Comparison of ENCODE assay signal across 38 mouse cellular contexts in genomic region chr11:82905816-82906215, GRCm38 (mm10). TPM values are rescaled to one million over a fixed set of nuclear protein-coding genes. Genes with fewer than 3 reads are reported as not detected.
"Had no signal": no experiment of that assay in that cellular context is flagged by ENCODE, and none has a peak within 500 bp of the region (broad histone marks: within the 10 kb centered on the region; RNA-seq: fewer than 3 reads in every experiment).

No protein-coding gene starts in this region.

- H3K27me3 ChIP-seq: limb, embryonic 15.5 days; lung, embryonic 15.5 days; neural tube, embryonic 12.5 days had no signal

- ATAC-seq: liver, embryonic 12.5 days; liver, postnatal 0 days; lung, postnatal 0 days; midbrain, embryonic 13.5 days; midbrain, embryonic 15.5 days; midbrain, embryonic 16.5 days had no signal

- DNase-seq: left cerebral cortex, postnatal 4 days; liver; liver, embryonic 13.5 days; liver, postnatal 0 days; lung, adult 18-20 months; lung, adult 2 months; lung, embryonic 14.5 days; lung, postnatal 10 days; lung, postnatal 14 days; lung, postnatal 36 days; lung, postnatal 4 days; midbrain, embryonic 14.5 days had no signal

- H3K4me3 ChIP-seq: limb, embryonic 10.5 days; limb, embryonic 12.5 days; limb, embryonic 13.5 days; limb, embryonic 15.5 days; liver, embryonic 12.5 days; liver, embryonic 15.5 days; lung, embryonic 15.5 days; megakaryocyte, embryonic 14.5 days; midbrain, embryonic 10.5 days; midbrain, embryonic 12.5 days; midbrain, embryonic 13.5 days; midbrain, embryonic 15.5 days; myocyte; neural tube, embryonic 12.5 days had no signal

- H3K9me3 ChIP-seq: limb, embryonic 10.5 days; limb, embryonic 12.5 days; limb, embryonic 13.5 days; limb, embryonic 15.5 days; liver, embryonic 12.5 days; liver, embryonic 13.5 days; liver, embryonic 15.5 days; lung, embryonic 15.5 days; megakaryocyte, embryonic 14.5 days; midbrain, embryonic 10.5 days; midbrain, embryonic 12.5 days; midbrain, embryonic 13.5 days; midbrain, embryonic 15.5 days; neural tube, embryonic 12.5 days had no signal

RNA-seq across cellular contexts. Expression of gene Unc45b, which starts 4.5 kb away (rescaled TPM):
- total RNA-seq: megakaryocyte, adult 5-6 weeks; megakaryocyte-erythroid progenitor cell, adult 5-6 weeks had no signal
- polyA plus RNA-seq: macrophage had no signal

RNA-seq across cellular contexts. Expression of gene Fndc8, which starts 13.9 kb away (rescaled TPM):
- total RNA-seq: left cerebral cortex, adult 8-10 months; left cerebral cortex, postnatal 10 days; left cerebral cortex, postnatal 14 days; left cerebral cortex, postnatal 25 days; left cerebral cortex, postnatal 36 days; left cerebral cortex, postnatal 4 days; liver, adult 2 months; megakaryocyte, adult 5-6 weeks; megakaryocyte-erythroid progenitor cell, adult 5-6 weeks; midbrain, postnatal 0 days had no signal
- polyA plus RNA-seq: liver, adult 2 months; lung, embryonic 14.5 days; macrophage had no signal
